Mouse (Mus musculus) lung, postnatal 0 days (tissue): ENCODE data around the gene Mex3a. TPM values are rescaled to one million over a fixed set of nuclear protein-coding genes. Genes with fewer than 3 reads are reported as not detected.

Experiments used
- ATAC-seq: fragments of 200-750 bp; cut with Nextera tagmentation; 2 replicates; pipeline ENCODE4 v1.8.0; 2017; ENCODE audit warnings: moderate library complexity
- DNase-seq: peaks from one replicate; pipeline ENCODE4 v3.0.0-alpha.2; 2016; ENCODE audit warnings: low spot score
- H3K27ac ChIP-seq: fragments of 300-500 bp; sonication (generic); 2 replicates; pipeline ENCODE4 v1.5.1; 2014; ENCODE audit warnings: antibody characterized with exemption, mild to moderate bottlenecking, low read length, mixed read lengths
- H3K27me3 ChIP-seq: fragments of 300-500 bp; sonication (generic); replicated peaks from 2 replicates; pipeline ENCODE4 v1.6.1; 2014; ENCODE audit warnings: low read length, mixed read lengths; ENCODE audit not compliant: insufficient read depth
- H3K36me3 ChIP-seq: fragments of 300-500 bp; sonication (generic); 2 replicates; pipeline ENCODE4 v1.6.1; 2014; ENCODE audit warnings: low read length, mixed read lengths; ENCODE audit not compliant: insufficient read depth
- H3K4me1 ChIP-seq: fragments of 300-500 bp; sonication (generic); 2 replicates; pipeline ENCODE4 v1.6.1; 2014; ENCODE audit warnings: antibody characterized with exemption, low read depth, low read length, mixed read lengths; ENCODE audit not compliant: insufficient read depth
- H3K4me2 ChIP-seq: fragments of 300-500 bp; sonication (generic); replicated peaks from 2 replicates; pipeline ENCODE4 v1.6.1; 2014; ENCODE audit warnings: low read depth, mild to moderate bottlenecking, low read length, moderate library complexity, mixed read lengths
- H3K4me3 ChIP-seq: fragments of 300-500 bp; sonication (generic); 2 replicates; pipeline ENCODE4 v1.5.1; 2014; ENCODE audit warnings: low read depth, low read length
- H3K9ac ChIP-seq: fragments of 300-500 bp; sonication (generic); replicated peaks from 2 replicates; pipeline ENCODE4 v1.6.1; 2014; ENCODE audit warnings: low read depth, mild to moderate bottlenecking
- H3K9me3 ChIP-seq: fragments of 300-500 bp; sonication (generic); 2 replicates; pipeline ENCODE4 v1.6.1; 2016; ENCODE audit warnings: low read length, mixed read lengths
- CTCF ChIP-seq: IDR thresholded peaks from 2 replicates; pipeline ENCODE4 v1.5.1; 2016; ENCODE audit warnings: antibody characterized with exemption, mild to moderate bottlenecking
- EP300 ChIP-seq: IDR thresholded peaks from 2 replicates; pipeline ENCODE4 v1.6.1; 2016; ENCODE audit warnings: antibody characterized with exemption, mild to moderate bottlenecking, control low read depth
- WGBS: fragments of 180-500 bp; shearing (Covaris S2); extraction: QIAGEN DNeasy Blood & Tissue Kit; methylation state at CpG from one replicate; pipeline ENCODE4 v1.1.7; 2014; 5-methylcytosine and 5-hydroxymethylcytosine counted together
- polyA plus RNA-seq: library from polyadenylated mRNA; unstranded; fragments of >200 nt; fragmentation: Nextera tagmentation; extraction: Ambion mirVana; gene quantifications from 2 replicates; pipeline ENCODE4 v1.2.1, GENCODE M21; 2015

Mex3a gene
- 2.6 and 3.4 TPM in 2 replicates for polyA plus RNA-seq

DNA sequence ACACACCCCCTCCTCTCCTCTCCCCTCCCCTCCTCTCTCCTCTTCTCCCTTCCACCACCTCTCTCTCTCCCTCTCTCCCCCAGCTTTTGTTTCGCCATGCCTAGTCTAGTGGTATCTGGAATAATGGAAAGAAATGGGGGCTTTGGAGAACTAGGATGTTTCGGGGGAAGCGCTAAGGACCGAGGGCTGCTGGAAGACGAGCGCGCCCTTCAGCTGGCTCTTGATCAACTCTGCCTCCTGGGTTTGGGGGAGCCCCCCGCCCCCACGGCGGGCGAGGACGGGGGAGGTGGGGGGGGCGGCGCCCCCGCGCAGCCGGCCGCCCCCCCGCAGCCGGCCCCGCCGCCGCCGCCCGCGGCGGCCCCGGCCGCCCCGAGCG is at the start of gene Mex3a:
TSS of gene Mex3a (plus strand) at position 97 of the 376 bp plus-strand sequence.
- peaks cover 22% of the 10 kb centered on the region; the same call in 1 of the 2 replicates for H3K4me1 ChIP-seq

GRCm38 (mm10) chr3:88483141-88483540 is 49.1 kb upstream of the Mex3a start:
- H3K4me2 ChIP-seq = no peak overlapping the region
- 0 out of 2 replicates have a peak, but pooled peaks cover 7% of the 10 kb centered on the region for H3K27me3 ChIP-seq
- H3K36me3 ChIP-seq = peaks cover 31% of the 10 kb centered on the region
- no peaks in the 10 kb centered on the region for H3K9me3 ChIP-seq
- 0 out of 2 replicates have a peak, but pooled peaks cover 2% of the 10 kb centered on the region for H3K4me1 ChIP-seq
- TF ChIP-seq EP300 = no peak
- no peak for TF ChIP-seq CTCF
- H3K9ac ChIP-seq = no peak overlapping the region
- no peak for ATAC-seq
- 72% methylated on average over 8 of the region's 8 CpGs for WGBS
- no peak overlapping the region for H3K27ac ChIP-seq
- H3K4me3 ChIP-seq = no peak overlapping the region
- DNase-seq = no peak

More for the DNA sequence above, at the start of gene Mex3a:
- 2% methylated on average over 7 of the region's 31 CpGs for WGBS
- peak within 1 kb of the TSS; percentile 98 for H3K4me2 ChIP-seq
- H3K9me3 ChIP-seq = no peaks in the 10 kb centered on the region
- H3K4me3 ChIP-seq = peak within 1 kb of the TSS; percentile 79
- ATAC-seq = no peak
- no peaks in the 10 kb centered on the region for H3K27me3 ChIP-seq
- H3K27ac ChIP-seq = peak within 1 kb of the TSS; percentile 79
- H3K36me3 ChIP-seq = no peaks in the 10 kb centered on the region
- peak; percentile 10 for DNase-seq
- peak within 1 kb of the TSS; percentile 65 for H3K9ac ChIP-seq
- no peak for TF ChIP-seq CTCF
- no peak for TF ChIP-seq EP300

- Histone ChIP-seq H3K4me3 (no peak overlapping the region), H3K9me3 (no peaks in the 10 kb centered on the region), H3K27me3 (0 out of 2 replicates have a peak, but pooled peaks cover 7% of the 10 kb centered on the region), H3K9ac (no peak overlapping the region), H3K27ac (no peak overlapping the region), H3K36me3 (peaks cover 31% of the 10 kb centered on the region), H3K4me1 (peaks cover 6% of the 10 kb centered on the region; the same call in 1 of the 2 replicates), H3K4me2 (no peak overlapping the region)
- no peak for TF ChIP-seq EP300
- TF ChIP-seq CTCF = peak; percentile 95
- DNase-seq (peak; percentile 74), ATAC-seq (peak; percentile 40)
- 16% methylated on average over 5 of the region's 5 CpGs for WGBS
Measured at GRCm38 (mm10) chr3:88483621-88484020, 48.6 kb upstream of the Mex3a start.

DNA sequence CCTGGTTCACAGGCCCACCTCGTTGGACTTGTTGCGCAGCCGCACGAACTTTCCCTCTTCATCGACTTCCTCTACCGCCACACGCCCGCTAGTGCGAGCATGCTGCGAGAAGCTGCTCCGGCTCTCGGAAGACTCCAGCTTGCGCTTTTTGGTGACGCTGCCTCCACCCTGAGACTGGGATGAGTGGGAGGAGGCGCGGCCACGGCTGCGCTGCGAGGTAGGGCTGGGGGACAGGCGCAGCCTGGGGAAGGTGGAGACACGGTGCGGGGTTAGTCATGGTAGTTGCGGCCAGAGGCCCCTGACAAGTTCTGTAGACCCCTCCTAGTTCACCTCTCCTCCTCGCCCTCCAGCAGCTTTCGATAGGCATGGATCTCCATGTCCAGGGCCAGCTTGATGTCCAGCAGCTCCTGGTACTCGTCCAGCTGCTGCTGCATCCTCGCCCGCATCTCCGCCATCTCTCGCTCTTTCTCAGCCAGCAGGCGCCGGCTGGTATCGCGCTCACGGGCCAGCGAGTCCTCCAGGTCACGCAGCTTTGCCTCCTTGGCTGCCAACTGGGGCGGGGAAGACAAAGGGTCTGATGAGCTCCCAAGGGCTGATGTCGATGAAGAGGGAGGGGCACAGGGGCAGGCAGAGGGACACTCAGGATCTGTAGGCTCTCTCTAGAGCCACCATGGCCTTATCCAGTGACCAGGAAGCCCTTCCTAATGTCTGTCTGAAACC is 47.4 kb upstream of the Mex3a start:
- no peak overlapping the region for H3K9ac ChIP-seq
- peaks cover 31% of the 10 kb centered on the region for H3K36me3 ChIP-seq
- H3K4me1 ChIP-seq = peaks cover 15% of the 10 kb centered on the region; the same call in 1 of the 2 replicates
- 0 out of 2 replicates have a peak, but pooled peaks cover 7% of the 10 kb centered on the region for H3K27me3 ChIP-seq
- DNase-seq = no peak
- TF ChIP-seq CTCF = no peak
- TF ChIP-seq EP300 = no peak
- H3K4me2 ChIP-seq = no peak overlapping the region
- ATAC-seq = no peak
- WGBS = 47% methylated on average over 39 of the region's 39 CpGs
- no peak overlapping the region for H3K27ac ChIP-seq
- no peaks in the 10 kb centered on the region for H3K9me3 ChIP-seq
- no peak overlapping the region for H3K4me3 ChIP-seq

GRCm38 (mm10) chr3:88486043-88486442 is 46.2 kb upstream of the Mex3a start:
- Histone ChIP-seq H3K9ac (no peak overlapping the region), H3K9me3 (no peaks in the 10 kb centered on the region), H3K27me3 (0 out of 2 replicates have a peak, but pooled peaks cover 7% of the 10 kb centered on the region), H3K36me3 (peaks cover 31% of the 10 kb centered on the region), H3K4me2 (no peak overlapping the region), H3K27ac (no peak overlapping the region), H3K4me3 (no peak overlapping the region), H3K4me1 (peaks cover 16% of the 10 kb centered on the region; the same call in 1 of the 2 replicates)
- DNase-seq (peak; percentile 4), ATAC-seq (no peak)
- WGBS = 78% methylated on average over 5 of the region's 5 CpGs
- TF ChIP-seq CTCF (no peak), EP300 (no peak)

DNA sequence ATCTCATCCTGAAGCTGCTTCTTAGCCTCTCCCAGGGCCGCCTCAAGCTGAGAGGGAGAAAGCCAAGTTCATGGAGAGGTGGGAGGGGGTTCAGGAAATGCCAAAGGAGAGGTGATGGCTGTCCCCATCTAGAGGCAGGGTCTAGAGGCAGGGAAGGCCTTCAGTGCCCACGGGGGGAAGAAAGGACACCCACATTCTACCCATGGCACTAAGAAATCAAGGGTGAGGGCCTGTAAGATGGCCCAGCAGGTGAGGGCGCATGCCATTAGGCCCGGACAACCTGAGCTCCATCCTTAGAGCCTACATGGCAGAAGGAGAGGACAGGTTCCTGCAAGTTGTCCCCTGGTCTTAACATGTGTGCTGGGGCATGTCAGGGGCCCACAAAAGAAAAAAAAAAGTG is 45.3 kb upstream of the Mex3a start:
- DNase-seq = peak; percentile 4
- Histone ChIP-seq H3K4me2 (no peak overlapping the region), H3K4me3 (no peak overlapping the region), H3K36me3 (peaks cover 31% of the 10 kb centered on the region), H3K27ac (no peak overlapping the region), H3K9ac (no peak overlapping the region), H3K27me3 (0 out of 2 replicates have a peak, but pooled peaks cover 7% of the 10 kb centered on the region), H3K4me1 (peaks cover 16% of the 10 kb centered on the region; the same call in 1 of the 2 replicates), H3K9me3 (no peaks in the 10 kb centered on the region)
- WGBS = 89% methylated on average over 4 of the region's 4 CpGs
- ATAC-seq = no peak
- TF ChIP-seq EP300 (no peak), CTCF (no peak)
